Mouse (Mus musculus) CD4-positive, CD25-positive, alpha-beta regulatory T cell, adult 2 months (primary cell): ENCODE data around the gene Hsd17b3.

ENCODE experiments used
- DNase-seq: peaks from one replicate; pipeline ENCODE4 v3.0.0-alpha.2; 2012; ENCODE audit warnings: low read depth, low spot score

The Hsd17b3 gene

GRCm38 (mm10) chr13:64022786-64023468 is 66.1 kb downstream of the Hsd17b3 start:
- no peak for DNase-seq

DNA sequence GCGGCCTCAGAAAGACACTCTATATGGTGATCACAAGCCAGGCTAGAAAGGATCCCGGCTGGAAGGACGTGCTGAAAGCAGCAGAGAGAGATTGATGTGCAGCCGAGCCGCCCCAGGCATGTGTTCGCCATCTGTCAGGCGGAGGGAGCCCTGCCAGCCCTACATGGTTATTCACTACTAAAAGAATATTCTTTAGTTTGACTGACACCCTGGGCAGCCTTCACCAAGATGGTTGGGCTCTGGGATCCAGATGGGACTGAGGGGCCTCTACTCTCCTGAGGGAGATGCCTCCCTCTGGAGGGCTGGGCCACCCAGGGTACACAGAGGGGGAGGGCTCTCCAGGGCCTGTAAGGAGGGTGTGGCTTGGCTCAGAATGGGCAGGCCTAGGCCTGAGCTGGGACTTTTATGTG is 68.1 kb downstream of the Hsd17b3 start:
- DNase-seq: no peak

DNA sequence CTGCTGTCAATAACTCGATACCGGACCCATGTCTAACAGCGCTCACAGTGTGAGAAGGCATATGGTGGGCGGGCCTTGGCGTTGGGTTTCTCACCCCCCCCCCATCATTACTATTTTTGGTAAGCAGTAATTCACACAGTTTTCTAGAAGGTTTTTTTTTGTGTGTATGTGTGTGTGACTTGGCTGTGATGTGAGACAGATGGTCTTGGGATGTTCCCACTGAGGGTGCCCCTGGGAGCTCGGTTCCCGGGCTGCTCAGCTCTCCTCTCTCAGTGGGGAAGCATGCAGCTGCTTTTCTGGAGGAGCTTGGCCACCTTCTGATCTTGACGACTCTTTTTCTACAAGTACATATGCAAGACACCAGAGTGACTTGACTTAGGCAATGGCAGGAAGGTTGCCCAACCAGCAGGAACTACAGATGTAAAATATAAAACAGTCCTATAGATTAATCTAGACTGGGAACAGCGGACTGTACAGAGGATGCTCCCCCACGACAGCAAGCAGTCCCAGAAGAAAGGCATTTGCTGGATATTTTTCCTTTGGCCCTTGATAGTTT is 70.4 kb downstream of the Hsd17b3 start:
- DNase-seq: no peak

- no peak for DNase-seq
Observed at GRCm38 (mm10) chr13:64016048-64016447, 73.0 kb downstream of the Hsd17b3 start.

GRCm38 (mm10) chr13:64011157-64011556 is 77.9 kb downstream of the Hsd17b3 start:
- DNase-seq: no peak
